Mouse (Mus musculus) duodenum, adult 2 months (tissue): ENCODE data around the gene Fbxo9. TPM values are rescaled to one million over a fixed set of nuclear protein-coding genes. Genes with fewer than 3 reads are reported as not detected.

Experiments
- polyA plus RNA-seq: library from polyadenylated mRNA; depleted of rRNA; stranded (reverse); fragments of >200 nt; gene quantifications from 2 replicates; pipeline ENCODE4 v1.2.3, GENCODE M21; 2012; ENCODE audit warnings: low replicate concordance; rRNA removed

The Fbxo9 gene
- polyA plus RNA-seq, result 65.6 and 125 TPM in 2 replicates

DNA sequence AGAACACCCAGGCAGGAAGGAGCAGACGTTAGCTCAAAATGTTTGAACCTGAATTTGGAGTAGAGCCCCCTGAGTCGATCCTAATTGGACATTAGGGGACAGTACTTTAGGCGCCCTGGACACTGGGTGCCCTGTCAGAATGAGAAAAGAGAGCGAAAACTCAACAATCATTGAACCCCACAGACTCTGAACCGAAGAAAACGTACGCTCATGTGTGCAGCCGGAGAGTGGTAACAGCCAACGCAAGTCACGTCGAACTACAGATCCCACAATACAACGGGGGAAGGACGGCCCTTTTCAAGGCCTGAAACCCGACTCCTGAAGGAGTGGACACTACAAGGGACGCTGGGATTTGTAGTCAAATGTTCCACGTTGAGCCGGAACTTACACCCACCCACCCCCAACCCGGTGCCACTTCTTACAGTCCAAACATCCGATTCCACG, at the start of gene Fbxo9, which contains the start of gene Ick:
Fbxo9 (minus strand) TSS at position 270 of the 444 bp plus-strand sequence.
Ick (plus strand) TSS at position 397 of the 444 bp plus-strand sequence.

DNA sequence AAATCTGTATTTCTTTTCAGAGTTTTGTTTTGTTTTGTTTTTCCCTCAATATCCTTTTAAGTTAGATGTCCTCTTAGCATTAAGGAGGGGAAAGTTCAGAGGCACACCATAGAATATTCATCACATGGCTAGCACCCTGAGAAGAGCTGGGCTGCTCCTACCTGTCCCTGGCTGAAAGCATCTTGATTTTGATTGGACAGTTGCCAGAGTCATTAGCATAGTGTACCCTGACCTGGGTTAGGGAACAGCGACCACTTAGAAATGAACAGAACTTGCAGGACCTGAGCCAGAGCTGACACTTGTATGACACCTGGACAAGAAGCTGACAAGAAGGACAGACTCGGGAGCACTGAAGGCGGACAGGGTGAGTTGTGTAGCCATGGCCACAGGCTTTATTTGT, 57.2 kb downstream of the Fbxo9 start, which contains the start of gene Gcm1:
Gcm1 (plus strand) TSS at position 248 of the 400 bp plus-strand sequence.

Other genes starting within 250 kb of the Fbxo9 start
- gene Elovl5, start 191.7 kb downstream of the Fbxo9 start, polyA plus RNA-seq, result 4.9 and 7.7 TPM in 2 replicates
- gene Gcm1, start 57.1 kb downstream of the Fbxo9 start, polyA plus RNA-seq, result not detected in 2 replicates
- gene Ick, start 127 bp upstream of the Fbxo9 start, polyA plus RNA-seq, result 15.9 and 22.7 TPM in 2 replicates
- 18.4 and 114 TPM in 2 replicates for gene Gsta4, start 73.7 kb upstream of the Fbxo9 start, polyA plus RNA-seq
- gene Gsta1, start 121.6 kb upstream of the Fbxo9 start, polyA plus RNA-seq, result 52.7 and 378 TPM in 2 replicates
- gene Gm3776, start 148.1 kb upstream of the Fbxo9 start, polyA plus RNA-seq, result 5.0 and 68.5 TPM in 2 replicates
- gene Gm10639, start 180.9 kb upstream of the Fbxo9 start, polyA plus RNA-seq, result 1.2 TPM in 1 of 2 replicates, not detected in the other
- gene Omt2a, start 205.7 kb upstream of the Fbxo9 start, polyA plus RNA-seq, result not detected in 2 replicates
- not detected in 2 replicates for gene Omt2b, start 218.5 kb upstream of the Fbxo9 start, polyA plus RNA-seq
- 0.57 and 0.98 TPM in 2 replicates for gene Gsta2, start 246.7 kb upstream of the Fbxo9 start, polyA plus RNA-seq